Mouse (Mus musculus) hindlimb bud, embryonic 11.5 days (tissue): Measurements from ENCODE around the gene Grid1.

Source experiments
- DNase-seq: peaks from one replicate; pipeline ENCODE4 v3.0.0-alpha.2; 2012; ENCODE audit warnings: low read depth, low spot score; ENCODE audit errors: extremely low spot score

Grid1 gene

GRCm38 (mm10) chr14:34829831-34830230, 9.9 kb downstream of the Grid1 start:
- DNase-seq: no peak

DNA sequence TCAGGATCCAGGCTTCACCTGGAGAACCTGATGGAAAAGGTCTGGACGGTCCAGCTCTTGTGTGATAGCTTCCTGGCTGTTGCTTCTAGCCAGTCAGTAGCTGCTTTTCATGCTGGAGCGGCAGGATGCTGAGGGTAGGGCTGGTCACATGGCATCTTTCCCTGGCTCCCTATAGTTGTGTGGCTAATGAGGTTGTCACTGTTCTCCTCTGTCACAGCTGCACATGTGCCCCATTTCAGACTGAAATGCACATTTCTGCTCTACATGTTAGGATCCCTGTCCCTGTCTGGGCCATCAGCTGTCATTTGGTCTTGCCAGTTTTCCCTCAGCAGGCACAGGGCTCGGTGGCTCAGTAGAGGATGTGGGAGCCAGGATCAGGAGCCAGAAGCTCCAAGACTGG, 17.2 kb downstream of the Grid1 start:
- no peak for DNase-seq

- DNase-seq: no peak
Measured at GRCm38 (mm10) chr14:34838999-34839398, 19.1 kb downstream of the Grid1 start.

DNA sequence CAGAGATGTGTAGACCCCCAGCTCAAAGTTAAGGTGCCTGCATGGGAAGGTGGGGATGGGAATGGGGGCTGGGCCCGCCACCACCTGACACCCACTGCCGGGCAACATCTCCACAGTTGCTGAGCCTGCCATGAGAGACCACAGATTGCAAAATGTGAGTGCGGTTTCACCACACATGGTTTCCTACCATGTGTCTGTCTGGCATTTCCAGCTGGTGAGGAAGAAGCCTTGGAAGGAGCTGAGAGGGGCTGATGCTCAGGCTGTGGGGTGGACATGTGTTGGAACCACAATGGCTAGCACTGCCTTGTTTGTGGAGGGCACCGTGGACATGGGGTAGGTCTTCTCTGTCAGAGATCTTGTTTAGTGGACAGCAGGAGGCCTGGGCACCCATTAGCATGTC, 20.0 kb downstream of the Grid1 start:
- DNase-seq: no peak

DNA sequence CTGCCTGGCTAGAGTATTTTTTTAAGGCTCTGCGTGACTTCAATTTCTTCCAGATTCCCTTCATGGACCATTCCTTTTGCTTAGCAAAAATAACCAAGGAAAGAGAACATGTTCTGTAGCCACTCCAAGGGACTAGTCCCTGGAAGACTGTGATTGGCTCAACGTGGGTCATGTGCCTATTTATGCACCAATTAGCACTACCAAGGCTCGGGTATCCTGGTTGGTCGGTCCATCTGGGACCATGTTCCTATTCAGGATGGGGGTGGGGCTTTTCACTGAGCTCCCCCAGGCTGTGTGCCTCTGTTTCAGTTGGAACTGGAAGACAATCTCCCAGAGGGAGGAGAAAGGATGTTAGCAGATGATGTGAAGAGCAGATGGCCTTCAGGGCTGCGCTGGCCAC, 23.7 kb downstream of the Grid1 start:
- no peak for DNase-seq

DNA sequence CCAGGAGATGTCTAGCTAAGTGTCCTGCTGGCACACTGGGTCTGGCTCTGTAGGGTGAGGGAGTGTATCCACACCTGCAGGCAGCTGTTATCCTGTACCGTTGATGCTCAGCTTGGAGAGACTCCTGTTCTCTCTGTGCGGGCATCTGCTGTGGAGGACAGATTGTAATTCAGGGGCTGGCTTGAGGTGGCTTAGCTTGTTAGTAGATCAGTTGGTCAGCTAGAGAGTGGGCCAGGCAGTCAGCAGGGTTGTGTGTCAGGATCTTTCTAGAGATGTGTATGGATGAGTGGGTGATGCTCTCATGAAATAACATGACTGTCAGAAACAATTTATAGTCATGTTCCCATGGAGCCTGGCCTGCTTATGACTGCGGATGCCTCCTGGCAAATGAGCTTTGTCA, 24.3 kb downstream of the Grid1 start:
- DNase-seq: no peak

GRCm38 (mm10) chr14:34846799-34847198, 26.9 kb downstream of the Grid1 start:
- DNase-seq: no peak

GRCm38 (mm10) chr14:34847625-34848024, 27.7 kb downstream of the Grid1 start:
- no peak for DNase-seq

DNA sequence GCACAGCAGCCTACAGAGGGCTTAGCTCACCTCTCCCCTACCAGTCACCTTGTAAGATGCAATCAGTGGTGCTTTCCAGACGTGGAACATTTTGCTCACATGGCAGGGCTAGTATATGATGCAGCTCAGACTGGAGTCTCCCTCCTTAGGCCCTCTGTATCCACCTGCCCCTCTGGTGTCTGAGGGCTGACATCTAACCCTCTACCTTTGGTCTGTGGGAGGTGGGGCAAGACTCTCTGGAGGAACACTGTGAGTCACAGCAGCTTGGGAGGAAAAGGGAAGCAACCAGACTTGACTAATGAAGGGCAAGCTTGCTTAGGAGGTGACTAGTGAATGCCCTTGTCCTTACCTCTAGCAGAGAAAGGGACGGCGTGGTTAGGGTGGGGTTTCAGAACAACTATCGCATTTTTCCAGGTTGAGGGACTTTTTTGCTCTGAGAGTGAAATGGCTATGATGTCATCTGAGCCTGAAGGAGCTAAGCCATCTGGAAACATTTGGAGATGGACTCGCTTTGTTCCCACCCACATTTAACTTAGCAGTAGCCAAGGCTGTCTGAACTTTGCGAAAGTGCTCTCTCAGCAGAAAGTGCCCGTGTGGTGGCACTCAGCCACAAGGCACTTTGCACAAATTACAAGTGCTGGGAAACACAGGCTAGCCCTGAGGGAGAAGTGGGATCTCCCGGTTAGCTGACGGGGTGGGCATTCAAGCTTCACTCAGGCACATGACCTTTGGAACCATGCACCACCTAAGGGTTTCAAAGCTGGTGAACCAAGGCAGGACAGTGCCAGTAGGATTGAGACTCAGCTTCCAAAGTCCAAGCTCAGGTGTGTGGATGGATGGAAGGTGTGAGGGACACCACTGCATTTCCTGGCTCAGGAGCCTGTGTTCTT, 41.2 kb downstream of the Grid1 start:
- DNase-seq: no peak

DNA sequence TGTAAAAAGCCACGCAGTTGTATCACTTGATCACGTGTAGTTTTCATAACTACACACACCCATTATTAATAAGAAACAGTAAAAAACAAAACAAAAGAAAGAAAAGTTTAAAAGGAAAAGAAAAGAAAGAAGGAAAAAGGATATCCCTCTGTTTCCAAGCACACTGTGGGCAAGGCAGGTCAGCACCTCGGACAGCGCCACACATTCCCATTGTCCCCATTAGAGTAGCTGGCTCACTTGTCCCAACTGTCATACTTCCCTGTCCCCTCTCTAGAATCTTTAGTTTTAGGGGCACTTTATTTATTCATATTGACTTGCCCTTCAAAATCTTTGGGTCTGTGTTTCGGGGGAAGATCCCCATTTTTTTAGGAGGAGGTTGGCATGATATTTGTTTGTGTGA, 47.4 kb downstream of the Grid1 start:
- peak; percentile 33 for DNase-seq

DNA sequence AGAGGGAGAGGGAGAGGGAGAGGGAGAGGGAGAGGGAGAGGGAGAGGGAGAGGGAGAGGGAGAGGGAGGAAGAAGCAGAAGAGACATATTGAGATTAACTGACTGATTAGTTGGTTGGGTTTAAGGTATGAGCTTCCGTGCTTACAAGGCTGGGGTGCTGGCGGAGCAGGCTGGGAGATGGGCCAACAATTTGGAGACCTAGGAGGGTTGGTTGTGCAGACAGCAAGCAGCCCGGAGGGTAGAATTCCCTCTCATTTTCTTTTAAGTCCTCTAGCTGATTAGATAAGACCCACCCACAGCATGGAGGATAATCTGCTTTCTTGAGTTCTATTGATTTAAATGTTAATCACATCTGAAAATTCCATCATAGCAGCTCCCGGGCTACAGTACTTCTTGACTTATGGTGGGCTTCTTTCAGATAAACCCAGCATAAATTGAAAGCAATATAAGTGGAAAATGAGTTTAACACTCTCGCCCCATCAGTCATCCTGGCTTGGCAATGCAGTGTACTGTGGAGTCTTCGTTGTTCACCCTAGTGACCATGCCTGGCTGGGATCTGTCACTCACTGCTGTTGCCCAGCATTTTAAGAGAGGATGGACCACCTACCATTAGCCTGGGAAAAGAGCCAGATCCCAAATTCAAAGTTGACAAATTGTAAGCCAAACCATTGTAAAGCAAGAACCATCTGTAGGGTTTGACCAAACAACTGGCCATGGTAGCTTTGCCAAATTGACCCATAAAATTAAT, 48.8 kb downstream of the Grid1 start:
- no peak for DNase-seq

DNA sequence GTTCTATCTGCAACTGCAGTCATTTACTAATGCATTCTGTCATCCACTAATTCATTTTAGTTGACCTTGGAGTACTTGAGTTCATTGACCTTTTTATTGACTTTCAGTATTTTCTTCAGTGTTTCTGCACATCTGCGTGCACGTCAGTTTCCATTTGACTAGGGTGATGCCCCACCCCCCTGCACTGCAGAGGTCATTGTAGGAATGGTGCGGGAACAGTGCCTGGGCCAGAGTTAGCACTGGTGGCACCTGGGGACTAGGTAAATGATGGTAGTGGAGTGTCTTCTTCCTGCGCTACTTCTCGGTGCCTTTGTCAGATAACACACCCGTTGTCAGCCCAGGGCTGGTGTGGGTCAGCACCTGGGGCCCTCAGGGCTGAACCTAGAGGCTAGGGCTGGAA, 60.1 kb downstream of the Grid1 start:
- no peak for DNase-seq

DNA sequence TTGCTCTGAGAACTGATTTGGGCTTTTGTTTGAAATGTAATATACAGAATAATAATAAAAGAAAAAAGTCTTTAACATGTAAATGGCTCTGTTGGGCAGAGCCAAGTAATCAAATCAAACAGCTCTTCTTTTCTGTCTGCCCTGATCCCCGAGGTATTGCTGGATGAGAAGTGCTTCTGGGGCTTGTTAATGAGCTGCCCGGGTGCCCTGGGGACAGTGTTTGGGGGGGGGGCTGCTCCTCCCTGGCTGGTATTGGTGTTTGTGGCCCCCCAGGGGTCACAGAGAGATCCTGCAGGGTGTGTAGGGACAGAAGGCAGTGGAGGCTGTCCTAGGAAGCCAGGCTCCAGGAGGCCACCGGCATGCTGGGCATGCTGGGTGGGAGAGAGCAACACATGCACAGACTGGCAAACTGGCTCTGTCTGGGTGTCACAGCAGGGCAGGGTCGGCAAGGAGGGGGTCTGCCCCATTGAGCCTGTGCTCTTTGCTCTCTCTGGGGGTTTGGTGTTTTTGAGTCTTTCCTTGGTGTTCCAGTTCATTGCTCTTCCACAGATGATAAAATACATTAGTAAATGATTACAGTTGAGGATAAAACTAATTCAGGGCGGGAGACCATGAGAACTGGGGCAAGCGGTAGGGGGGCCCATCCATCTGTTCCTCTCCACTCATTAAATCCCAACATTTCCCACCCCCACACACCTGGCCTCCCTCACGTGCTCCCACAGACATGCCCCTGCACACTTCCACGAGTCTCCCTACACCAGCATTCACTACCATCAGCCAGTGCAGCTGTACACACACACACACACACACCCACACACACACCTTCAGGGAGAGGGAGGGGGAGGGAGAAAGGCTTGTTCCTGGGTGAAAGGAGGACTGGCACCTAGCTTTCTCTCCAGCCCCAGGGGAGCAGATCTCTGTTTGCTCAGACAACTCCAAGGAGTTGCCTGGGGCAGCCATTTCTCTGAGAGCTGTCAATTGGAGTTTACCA, 60.8 kb downstream of the Grid1 start:
- no peak for DNase-seq

DNA sequence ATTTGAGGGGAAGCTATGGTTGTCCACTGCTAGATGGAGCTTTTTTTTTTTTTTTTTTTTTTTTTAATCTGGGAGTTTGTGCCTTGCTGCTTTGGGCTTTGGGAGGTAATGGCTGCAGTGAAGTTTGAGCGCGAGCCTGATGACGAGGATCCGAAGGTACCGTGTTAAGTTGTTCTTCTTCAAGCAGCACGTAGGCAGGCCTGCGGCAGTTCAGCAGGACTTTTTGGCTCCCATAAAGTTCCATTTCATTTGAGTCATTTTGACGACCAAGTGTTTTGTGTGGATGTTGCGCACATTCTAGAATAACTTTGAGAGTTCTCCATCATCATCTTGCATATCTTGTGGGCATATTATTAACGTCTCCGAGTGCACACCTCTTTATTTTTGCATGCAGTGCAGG, 64.3 kb downstream of the Grid1 start:
- DNase-seq: no peak

DNA sequence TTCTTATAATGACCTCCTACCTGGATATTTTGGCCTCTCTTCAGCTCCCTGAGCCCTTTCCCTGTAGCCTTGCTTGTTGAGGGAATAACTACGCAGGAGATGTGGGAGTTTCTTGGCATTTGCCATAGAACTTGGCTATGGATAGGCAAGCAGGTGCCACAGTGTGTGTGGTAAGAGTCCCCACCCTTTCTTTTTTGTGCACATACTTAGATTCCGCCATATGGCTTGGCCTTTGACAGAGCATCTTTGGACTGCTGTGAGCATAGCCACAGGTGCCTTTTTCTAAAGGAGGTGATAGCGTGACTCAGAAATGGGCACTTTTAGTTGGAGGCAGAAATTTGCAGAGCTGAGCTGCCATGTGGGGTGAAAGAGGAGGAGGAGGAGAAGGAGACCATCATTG, 64.7 kb downstream of the Grid1 start:
- DNase-seq: no peak

DNA sequence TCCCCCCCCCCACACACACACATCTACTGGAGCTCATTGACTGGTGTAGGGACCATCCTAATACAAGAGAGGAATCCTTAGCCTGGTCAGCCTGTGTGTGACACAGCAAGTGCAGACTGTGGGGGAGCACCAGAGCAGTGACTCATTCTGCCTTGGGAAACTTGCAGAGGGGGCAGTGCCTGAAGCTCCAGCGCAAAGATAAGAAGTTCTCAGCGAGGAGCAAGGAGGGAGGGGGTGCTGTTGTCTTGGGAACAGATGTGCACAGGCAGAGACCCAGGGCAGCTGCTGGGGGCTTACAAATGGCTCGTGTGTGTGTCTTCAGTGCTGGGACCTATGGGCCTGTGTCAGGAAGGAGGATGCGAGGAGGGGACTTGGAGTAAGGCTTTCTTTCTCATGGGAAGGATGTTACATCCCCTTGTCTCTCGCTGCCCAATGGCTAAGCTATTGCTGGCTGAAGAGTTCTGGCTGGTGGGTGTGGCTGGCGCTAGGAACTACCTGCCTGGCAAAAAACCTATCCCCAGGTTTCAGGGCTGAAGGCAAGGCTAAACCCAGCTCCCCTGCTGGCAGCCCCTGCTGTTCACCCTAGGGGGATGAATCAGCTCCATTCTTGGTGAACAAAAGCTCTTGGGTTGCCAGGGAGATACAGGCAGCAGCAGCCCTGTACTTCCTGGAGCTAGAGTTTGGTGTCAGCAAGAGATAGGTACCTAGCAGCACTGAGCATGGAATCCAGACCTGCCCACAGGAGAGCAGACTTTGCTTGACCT, 72.0 kb downstream of the Grid1 start:
- no peak for DNase-seq

- no peak for DNase-seq
Measured at GRCm38 (mm10) chr14:34896253-34896982, 76.5 kb downstream of the Grid1 start.

GRCm38 (mm10) chr14:34903854-34904253, 83.9 kb downstream of the Grid1 start:
- no peak for DNase-seq

DNA sequence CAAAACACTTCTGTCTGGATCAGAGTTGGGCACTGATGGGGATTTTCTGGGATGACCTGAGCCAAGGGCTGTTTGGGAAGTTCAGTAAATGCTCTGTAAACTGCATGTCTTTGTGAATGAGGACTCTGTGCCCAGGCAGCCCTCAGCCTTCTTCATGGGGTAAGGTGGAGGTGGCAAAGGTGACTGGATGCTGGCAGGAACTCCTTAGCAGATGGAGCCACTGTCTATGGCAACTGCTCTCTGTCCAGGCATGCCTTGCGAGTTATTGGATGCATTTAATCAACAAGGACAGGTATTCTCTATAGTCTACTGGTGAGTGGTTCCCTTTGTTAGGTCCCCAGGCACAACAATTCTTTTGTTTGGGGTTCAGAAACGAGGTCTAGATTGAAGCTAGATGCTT, 85.8 kb downstream of the Grid1 start:
- DNase-seq: no peak

GRCm38 (mm10) chr14:34908366-34908765, 88.5 kb downstream of the Grid1 start:
- no peak for DNase-seq
